Mouse (Mus musculus) limb, embryonic 11.5 days (tissue): Measurements from ENCODE around the gene Vmn1r227. TPM values are rescaled to one million over a fixed set of nuclear protein-coding genes. Genes with fewer than 3 reads are reported as not detected.

Experiments
- ATAC-seq: fragments of 200-750 bp; cut with Nextera tagmentation; 2 replicates; pipeline ENCODE4 v1.8.0; 2017; ENCODE audit warnings: low read depth; ENCODE audit not compliant: insufficient number of reproducible peaks, low FRiP score, low TSS enrichment
- DNase-seq: peaks from one replicate; pipeline ENCODE4 v3.0.0-alpha.2; 2015; ENCODE audit warnings: low spot score
- H3K27ac ChIP-seq: fragments of 300-500 bp; sonication (generic); replicated peaks from 2 replicates; pipeline ENCODE4 v1.5.1; 2014; ENCODE audit warnings: low read depth, mild to moderate bottlenecking, low read length
- H3K27me3 ChIP-seq: fragments of 300-500 bp; sonication (generic); 2 replicates; pipeline ENCODE4 v1.6.1; 2014; ENCODE audit warnings: mild to moderate bottlenecking, low read length, mixed read lengths; ENCODE audit not compliant: control insufficient read depth, insufficient read depth
- H3K36me3 ChIP-seq: fragments of 300-500 bp; sonication (generic); 2 replicates; pipeline ENCODE4 v1.6.1; 2014; ENCODE audit warnings: mild to moderate bottlenecking, low read length, moderate library complexity, mixed read lengths; ENCODE audit not compliant: control insufficient read depth, insufficient read depth
- H3K4me1 ChIP-seq: fragments of 300-500 bp; sonication (generic); 2 replicates; pipeline ENCODE4 v1.6.1; 2014; ENCODE audit warnings: low read length, mixed read lengths; ENCODE audit not compliant: control insufficient read depth, insufficient read depth
- H3K4me2 ChIP-seq: fragments of 300-500 bp; sonication (generic); 2 replicates; pipeline ENCODE4 v1.6.1; 2014; ENCODE audit warnings: low read depth, mild to moderate bottlenecking, moderate library complexity; ENCODE audit not compliant: severe bottlenecking
- H3K4me3 ChIP-seq: fragments of 300-500 bp; sonication (generic); 2 replicates; pipeline ENCODE4 v1.5.1; 2014; ENCODE audit warnings: low read depth, low read length
- H3K9ac ChIP-seq: fragments of 300-500 bp; sonication (generic); 2 replicates; pipeline ENCODE4 v1.6.1; 2014; ENCODE audit warnings: mild to moderate bottlenecking, low read length
- H3K9me3 ChIP-seq: fragments of 300-500 bp; sonication (generic); 2 replicates; pipeline ENCODE4 v1.6.1; 2016; ENCODE audit warnings: low read length; ENCODE audit not compliant: control insufficient read depth
- WGBS: fragments of 180-500 bp; shearing (Covaris S2); extraction: QIAGEN DNeasy Blood & Tissue Kit; methylation state at CpG from one replicate; pipeline ENCODE4 v1.1.7; 2014; 5-methylcytosine and 5-hydroxymethylcytosine counted together
- polyA plus RNA-seq: library from polyadenylated mRNA; unstranded; fragments of >200 nt; fragmentation: Nextera tagmentation; extraction: Ambion mirVana; gene quantifications from 2 replicates; pipeline ENCODE4 v1.2.1, GENCODE M21; 2014

Vmn1r227 gene
- polyA plus RNA-seq, result not detected in 2 replicates

GRCm38 (mm10) chr17:20729543-20729942, at the start of gene Vmn1r227:
Gene Vmn1r227, plus strand, starts transcription at chr17:20729843.
- Histone ChIP-seq H3K9me3 (no peaks in the 10 kb centered on the region), H3K4me3 (no peak within 1 kb of the TSS), H3K36me3 (no peaks in the 10 kb centered on the region), H3K27ac (no peak within 1 kb of the TSS), H3K4me1 (no peaks in the 10 kb centered on the region), H3K27me3 (no peaks in the 10 kb centered on the region), H3K4me2 (no peak within 1 kb of the TSS), H3K9ac (no peak within 1 kb of the TSS)
- no peak for ATAC-seq
- WGBS, result 43% methylated on average over 1 of the region's 1 CpGs
- no peak for DNase-seq

GRCm38 (mm10) chr17:20682543-20682942, 47.1 kb upstream of the Vmn1r227 start, which contains the start of gene Vmn1r226:
Gene Vmn1r226, plus strand, starts transcription at chr17:20682843.
- Histone ChIP-seq H3K27ac (no peak within 1 kb of the TSS), H3K27me3 (no peaks in the 10 kb centered on the region), H3K4me1 (no peaks in the 10 kb centered on the region), H3K9ac (no peak within 1 kb of the TSS), H3K4me3 (no peak within 1 kb of the TSS), H3K4me2 (no peak within 1 kb of the TSS), H3K9me3 (no peaks in the 10 kb centered on the region), H3K36me3 (no peaks in the 10 kb centered on the region)
- ATAC-seq (no peak), DNase-seq (no peak)

- H3K4me2 ChIP-seq, result no peak within 1 kb of the TSS
- no peak within 1 kb of the TSS for H3K9ac ChIP-seq
- no peak for ATAC-seq
- H3K4me1 ChIP-seq, result no peaks in the 10 kb centered on the region
- no peaks in the 10 kb centered on the region for H3K36me3 ChIP-seq
- no peak within 1 kb of the TSS for H3K27ac ChIP-seq
- H3K27me3 ChIP-seq, result no peaks in the 10 kb centered on the region
- no peak within 1 kb of the TSS for H3K4me3 ChIP-seq
- peaks cover 3% of the 10 kb centered on the region; the same call in 1 of the 2 replicates for H3K9me3 ChIP-seq
- no peak for DNase-seq
Observed at GRCm38 (mm10) chr17:20786057-20786456, 56.4 kb downstream of the Vmn1r227 start, which contains the start of gene Vmn1r228. Gene Vmn1r228, minus strand, starts transcription at chr17:20786157.

Other genes starting within 250 kb of the Vmn1r227 start
- not detected in 2 replicates for gene Vmn2r108, start 248.5 kb upstream of the Vmn1r227 start, polyA plus RNA-seq
- not detected in 2 replicates for gene Vmn1r225, start 231.7 kb upstream of the Vmn1r227 start, polyA plus RNA-seq
- gene Vmn2r109, start 165.1 kb upstream of the Vmn1r227 start, polyA plus RNA-seq, result not detected in 2 replicates
- 0.04 and 0.06 TPM in 2 replicates for gene Vmn2r110, start 133.4 kb upstream of the Vmn1r227 start, polyA plus RNA-seq
- gene Fpr-rs3, start 105.0 kb upstream of the Vmn1r227 start, polyA plus RNA-seq, result not detected in 2 replicates
- not detected in 2 replicates for gene Vmn1r226, start 47.0 kb upstream of the Vmn1r227 start, polyA plus RNA-seq
- not detected in 2 replicates for gene Vmn1r228, start 56.3 kb downstream of the Vmn1r227 start, polyA plus RNA-seq
- gene Vmn1r229, start 81.7 kb downstream of the Vmn1r227 start, polyA plus RNA-seq, result 0.01 TPM in 1 of 2 replicates, not detected in the other
- gene Vmn1r230, start 110.6 kb downstream of the Vmn1r227 start, polyA plus RNA-seq, result not detected in 2 replicates
- not detected in 2 replicates for gene Vmn1r231, start 175.2 kb downstream of the Vmn1r227 start, polyA plus RNA-seq
- not detected in 2 replicates for gene Vmn1r232, start 189.9 kb downstream of the Vmn1r227 start, polyA plus RNA-seq
- gene Ppp2r1a, start 215.5 kb downstream of the Vmn1r227 start, polyA plus RNA-seq, result 431 TPM in 2 replicates